Mouse (Mus musculus) gastrocnemius, postnatal 25 days (tissue): ENCODE measurements around the gene Duxbl3. TPM values are rescaled to one million over a fixed set of nuclear protein-coding genes. Genes with fewer than 3 reads are reported as not detected.
"Not testable (repeated sequence)": the region's sequence is repeated elsewhere in the genome, so short reads cannot be mapped to it uniquely, and the experiment has no call there.

Experiments
- DNase-seq: peaks from one replicate; pipeline ENCODE4 v3.0.0; 2022
- long read RNA-seq, 2 experiments: library from polyadenylated mRNA; stranded (forward); transcript quantifications; one replicate each; pipeline ENCODE4 v2.0.0; 2021
- total RNA-seq, 2 experiments: library from RNA; stranded (reverse); gene quantifications; 1 replicate in 1 of 2; 2 replicates in 1 of 2; pipeline ENCODE4 v1.2.3; 2021

Duxbl3 gene
- not detected for total RNA-seq
- long read RNA-seq, experiment 1: 0 reads
- long read RNA-seq, experiment 2: 0 reads

DNA sequence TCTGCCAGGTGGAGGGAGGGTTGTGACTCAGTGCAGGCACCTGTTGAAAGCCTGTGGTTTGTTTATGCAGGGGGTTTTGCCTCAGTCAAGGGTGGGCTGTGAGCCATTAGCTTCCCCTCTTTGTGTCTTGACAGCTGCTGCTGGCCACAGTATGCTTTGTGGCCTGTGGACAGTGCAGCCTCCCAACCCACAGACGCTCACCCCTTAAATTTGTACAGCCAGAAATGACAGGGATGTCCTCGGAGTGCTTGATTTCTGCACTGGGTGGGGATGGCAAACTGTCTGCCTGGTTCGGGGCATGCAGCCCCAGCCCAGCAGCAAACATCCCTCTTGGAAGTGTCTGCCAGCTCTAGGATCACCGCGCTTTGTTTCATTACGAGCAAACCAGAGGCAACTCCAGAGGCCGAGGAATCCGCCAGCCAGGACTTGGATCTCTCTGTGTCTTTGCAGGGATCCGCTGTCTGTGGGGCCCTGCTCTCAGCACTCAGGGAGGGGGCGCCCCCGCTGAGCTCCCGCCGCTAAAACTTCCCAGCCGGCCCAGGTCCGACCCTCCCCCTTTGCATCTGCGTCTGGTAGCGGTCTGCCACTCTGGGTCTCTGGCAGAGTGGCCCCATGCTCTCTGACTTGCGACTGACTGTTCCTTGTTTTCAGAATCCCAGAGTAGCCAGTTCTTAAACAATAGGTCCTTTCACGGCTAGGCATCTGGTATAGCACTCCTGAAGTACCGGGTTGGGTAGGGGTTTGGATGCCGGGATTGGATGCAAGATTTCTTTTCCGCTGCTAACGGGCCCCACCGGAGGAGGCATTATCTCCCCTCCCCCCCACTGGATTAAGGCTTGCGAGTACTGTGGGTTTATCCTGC lies at the start of gene Duxbl3:
TSS of gene Duxbl3 (plus strand) at position 207 of the 862 bp plus-strand sequence.
- DNase-seq: not testable (repeated sequence)

DNA sequence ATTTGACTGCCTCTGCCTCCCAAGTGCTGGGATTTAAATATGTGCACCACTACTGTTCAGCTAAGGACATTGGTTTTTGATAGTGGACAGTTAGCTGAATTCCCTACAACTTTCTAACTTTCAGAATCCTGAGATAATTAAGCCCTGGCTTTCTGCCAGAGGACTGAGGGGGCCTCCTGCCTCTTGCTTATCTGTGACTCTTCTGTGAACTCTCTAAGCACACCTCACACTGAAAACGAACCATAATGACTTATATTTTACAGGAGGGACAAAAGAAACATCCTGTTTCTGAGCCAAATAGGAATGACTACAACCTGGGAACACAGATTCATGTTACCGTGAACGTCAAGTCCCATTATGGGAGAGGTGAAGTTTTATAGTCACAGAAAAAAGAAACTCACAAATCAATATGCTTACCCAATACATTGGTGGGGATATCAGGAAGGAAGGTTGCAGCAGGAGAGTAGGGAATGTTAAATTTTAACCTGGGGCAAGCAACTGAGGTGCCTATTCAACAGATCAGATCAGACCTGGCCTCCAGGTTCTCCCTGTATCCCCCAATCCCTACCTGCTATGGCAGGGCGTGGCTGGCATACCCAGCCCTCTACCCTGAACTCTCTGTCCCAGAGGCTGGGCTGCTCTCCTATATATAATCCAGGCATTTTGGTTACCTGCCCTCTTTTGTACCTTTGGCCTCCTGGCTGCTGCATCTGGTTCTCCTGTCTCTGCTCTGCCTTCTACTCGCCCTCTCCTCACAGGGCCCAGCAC lies 41.3 kb upstream of the Duxbl3 start:
- not testable (repeated sequence) for DNase-seq

GRCm38 (mm10) chr14:26237183-26237582 lies 20.6 kb upstream of the Duxbl3 start:
- DNase-seq: not testable (repeated sequence)

- not testable (repeated sequence) for DNase-seq
Measured at GRCm38 (mm10) chr14:26258729-26259128, 967 bp downstream of the Duxbl3 start.

- not testable (repeated sequence) for DNase-seq
Measured at GRCm38 (mm10) chr14:26286737-26287136, 29.0 kb downstream of the Duxbl3 start.

DNA sequence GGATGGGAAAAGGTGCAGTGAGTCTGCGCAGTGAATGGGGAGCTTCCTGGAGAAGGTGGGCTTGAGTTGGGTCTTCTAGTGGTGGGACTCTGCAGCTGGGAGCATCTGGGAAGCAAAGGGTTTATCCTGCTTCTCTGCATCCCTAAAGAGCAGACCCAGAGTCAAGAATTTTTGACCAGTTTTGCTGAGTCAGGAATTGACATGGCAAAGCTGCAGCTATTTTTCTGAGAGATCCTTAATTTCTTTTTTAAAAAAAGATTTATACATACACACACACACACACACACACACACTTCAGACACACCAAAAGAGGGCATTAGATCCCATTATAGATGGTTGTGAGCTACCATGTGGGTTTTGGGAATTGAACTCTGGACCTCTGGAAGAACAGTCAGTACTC lies 36.1 kb downstream of the Duxbl3 start:
- DNase-seq: no peak

GRCm38 (mm10) chr14:26297055-26297454 lies 39.3 kb downstream of the Duxbl3 start:
- no peak for DNase-seq

GRCm38 (mm10) chr14:26297484-26297883 lies 39.7 kb downstream of the Duxbl3 start:
- no peak for DNase-seq

GRCm38 (mm10) chr14:26303111-26303510 lies 45.3 kb downstream of the Duxbl3 start:
- DNase-seq: no peak

GRCm38 (mm10) chr14:26306032-26306431 lies 48.3 kb downstream of the Duxbl3 start:
- no peak for DNase-seq

DNA sequence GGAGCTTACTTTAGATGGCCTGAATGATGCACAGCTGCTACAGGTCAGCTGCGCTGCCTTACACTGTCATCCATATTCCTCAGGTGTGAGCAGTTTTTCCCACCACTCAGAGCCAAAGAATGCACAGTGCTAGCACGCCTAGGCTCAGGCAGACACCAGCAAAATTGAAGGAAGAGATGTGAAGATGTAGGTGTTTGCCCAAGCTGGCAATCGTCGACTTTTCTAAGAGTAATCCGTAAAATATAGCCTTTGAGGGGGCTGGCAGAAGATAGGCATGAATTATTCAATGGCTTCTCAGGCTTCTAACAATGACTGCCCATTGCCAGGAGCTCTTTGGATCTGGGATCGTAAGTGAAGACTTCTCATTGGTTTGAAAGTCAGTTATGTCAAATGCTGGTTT lies 51.1 kb downstream of the Duxbl3 start:
- no peak for DNase-seq

DNA sequence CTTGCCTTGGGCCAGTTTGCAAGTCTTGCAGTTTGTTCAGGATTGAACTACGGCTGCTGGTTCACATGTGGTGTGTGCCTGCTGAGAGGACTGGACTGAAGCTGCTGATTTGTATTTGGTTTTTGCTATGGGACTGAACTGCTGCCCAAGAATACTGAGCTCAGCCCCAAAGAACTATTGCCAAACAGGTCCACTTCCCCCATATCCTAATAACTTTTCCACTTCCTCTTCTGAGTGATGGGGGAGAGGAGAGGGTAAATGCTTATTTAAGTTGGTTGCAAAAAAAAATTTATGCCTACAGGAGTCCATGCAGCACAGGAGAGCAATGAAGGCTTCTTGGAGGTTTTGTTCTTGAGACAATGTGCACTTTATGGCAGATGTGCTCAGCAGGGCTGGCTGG lies 51.7 kb downstream of the Duxbl3 start:
- no peak for DNase-seq

- DNase-seq: no peak
Measured at GRCm38 (mm10) chr14:26316246-26316730, 58.5 kb downstream of the Duxbl3 start.

Other genes with a start within 250 kb of the Duxbl3 start
- 10 to 100 TPM in 1 of 2 experiments, 1 to 10 TPM in 1; 7.9 to 12.5 TPM for gene Gm9780, start 215.3 kb upstream of the Duxbl3 start, total RNA-seq
- 1 to 10 TPM; 5.5 to 7.2 TPM for gene Tmem254c, start 190.6 kb upstream of the Duxbl3 start, total RNA-seq
- gene Cphx2, start 176.4 kb upstream of the Duxbl3 start, total RNA-seq: not detected
- gene Cphx3, start 175.7 kb upstream of the Duxbl3 start, total RNA-seq: not detected
- gene Duxbl2, start 139.6 kb upstream of the Duxbl3 start, total RNA-seq: not detected
- 10 to 100 TPM; 26.0 to 59.2 TPM for gene Plac9b, start 75.5 kb upstream of the Duxbl3 start, total RNA-seq
- 1 to 10 TPM in 1 of 2 experiments, under 1 TPM in 1; 0.84 to 1.3 TPM for gene Tmem254b, start 50.9 kb upstream of the Duxbl3 start, total RNA-seq